Mouse (Mus musculus) myocyte (in vitro differentiated cells): Measurements from ENCODE around the gene Fam189a1.

Experiments used
- CEBPB ChIP-seq: IDR thresholded peaks from 2 replicates; pipeline ENCODE4 v1.6.1; 2011; ENCODE audit warnings: mild to moderate bottlenecking, moderate library complexity; ENCODE audit not compliant: poor library complexity, insufficient read depth, severe bottlenecking
- MYOD1 ChIP-seq, 3 experiments: IDR thresholded peaks; one replicate each; pipeline ENCODE4 v1.6.1; 2011; ENCODE audit warnings: control low read depth in 2 of 3, low read depth in 2 of 3, mild to moderate bottlenecking in 2 of 3, moderate library complexity in 1 of 3; ENCODE audit not compliant: insufficient read length in 2 of 3, control insufficient read depth in 1 of 3
- POLR2A ChIP-seq: IDR thresholded peaks from one replicate; pipeline ENCODE4 v1.6.1; 2011; ENCODE audit warnings: low read depth, mild to moderate bottlenecking, control low read depth, moderate library complexity; ENCODE audit not compliant: insufficient read length
- POLR2AphosphoS2 ChIP-seq: IDR thresholded peaks from one replicate; pipeline ENCODE4 v1.6.1; 2011; ENCODE audit warnings: low read depth, control low read depth; ENCODE audit not compliant: insufficient read length
- TCF12 ChIP-seq: IDR thresholded peaks from one replicate; pipeline ENCODE4 v1.6.1; 2011; ENCODE audit warnings: mild to moderate bottlenecking, control low read depth; ENCODE audit not compliant: poor library complexity, insufficient read depth, severe bottlenecking
- TCF3 ChIP-seq: IDR thresholded peaks from one replicate; pipeline ENCODE4 v1.6.1; 2011; ENCODE audit warnings: low read depth, control low read depth; ENCODE audit not compliant: insufficient read length
- USF1 ChIP-seq: IDR thresholded peaks from one replicate; pipeline ENCODE4 v1.6.1; 2011; ENCODE audit warnings: low read depth, mild to moderate bottlenecking, control low read depth, moderate library complexity

DNA sequence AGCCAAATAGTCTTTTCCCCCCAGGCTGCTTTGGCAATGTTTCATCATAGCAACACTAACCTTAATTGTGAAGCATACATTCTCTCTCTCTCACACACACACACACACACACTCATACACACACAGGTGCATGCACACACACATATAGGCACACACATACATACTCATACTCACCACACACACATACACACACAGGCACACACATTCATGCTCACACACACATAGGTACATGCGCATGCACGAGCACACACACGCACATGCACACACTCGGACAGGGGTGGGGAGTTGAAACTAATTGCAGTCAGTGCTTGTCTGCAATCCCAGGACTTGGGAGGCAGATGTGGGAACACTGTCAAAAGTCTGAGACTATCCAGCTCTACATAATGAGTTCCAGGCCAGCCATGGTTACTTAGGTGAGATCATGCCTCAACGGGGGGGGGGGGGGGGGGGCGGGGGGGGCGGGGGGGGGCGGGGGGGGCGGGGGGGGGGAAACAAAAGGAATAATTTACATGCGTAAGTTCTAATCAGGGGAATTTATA is 300.9 kb downstream of the Fam189a1 start:
- TF ChIP-seq POLR2A (no peak), TCF3 (no peak), USF1 (no peak), POLR2AphosphoS2 (no peak), CEBPB (no peak), MYOD1 (IDR thresholded peaks at IDR 0.05; ENCODE audit: control insufficient read depth in 1 of 3, insufficient read length in 2 of 3, low read depth in 2 of 3) (no peak), TCF12 (no peak)
